Mouse (Mus musculus) CD4-positive, CD25-positive, alpha-beta regulatory T cell, adult 2 months (primary cell): ENCODE measurements around the gene Por.

Experiments
- DNase-seq: peaks from one replicate; pipeline ENCODE4 v3.0.0-alpha.2; 2012; ENCODE audit warnings: low read depth, low spot score

Por gene

DNA sequence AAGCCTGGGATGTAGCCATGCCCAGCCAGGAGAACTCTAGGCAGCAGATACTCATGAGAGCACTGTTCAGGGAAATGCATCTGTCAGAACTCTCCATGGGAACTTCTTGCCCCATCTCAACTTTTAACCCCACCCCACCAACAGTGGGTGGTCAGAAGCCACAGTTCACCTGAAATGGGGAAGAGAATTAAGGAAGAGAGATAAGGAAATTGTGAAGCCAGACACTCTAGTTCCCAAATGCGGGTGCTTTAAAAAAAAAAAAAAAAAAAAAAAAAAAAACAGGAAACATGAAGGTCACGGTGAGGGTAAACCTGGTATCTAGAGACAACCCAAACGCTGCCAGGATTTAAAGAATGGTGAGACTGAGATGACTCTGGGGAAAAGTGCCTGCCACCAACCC is 102.7 kb downstream of the Por start:
- DNase-seq, result no peak

DNA sequence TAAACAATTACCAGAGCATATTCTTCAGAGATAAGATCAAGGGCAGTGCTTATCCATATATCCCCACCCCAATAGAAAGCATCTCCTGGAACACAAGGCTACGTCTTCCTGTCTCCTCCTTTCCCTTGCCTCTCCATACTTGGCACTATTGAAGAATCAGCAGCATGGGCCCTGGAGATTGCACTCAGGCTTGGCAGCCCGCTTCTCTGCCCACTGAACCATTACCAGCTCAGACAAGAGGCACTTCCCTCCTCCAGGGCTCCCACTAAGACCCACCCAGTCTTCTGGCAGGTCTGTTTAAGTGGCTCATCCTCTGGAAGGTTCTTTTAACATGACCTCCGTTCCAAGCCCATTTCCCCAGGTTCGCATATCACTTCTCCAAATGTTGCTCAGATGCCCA is 106.7 kb downstream of the Por start:
- DNase-seq, result no peak

DNA sequence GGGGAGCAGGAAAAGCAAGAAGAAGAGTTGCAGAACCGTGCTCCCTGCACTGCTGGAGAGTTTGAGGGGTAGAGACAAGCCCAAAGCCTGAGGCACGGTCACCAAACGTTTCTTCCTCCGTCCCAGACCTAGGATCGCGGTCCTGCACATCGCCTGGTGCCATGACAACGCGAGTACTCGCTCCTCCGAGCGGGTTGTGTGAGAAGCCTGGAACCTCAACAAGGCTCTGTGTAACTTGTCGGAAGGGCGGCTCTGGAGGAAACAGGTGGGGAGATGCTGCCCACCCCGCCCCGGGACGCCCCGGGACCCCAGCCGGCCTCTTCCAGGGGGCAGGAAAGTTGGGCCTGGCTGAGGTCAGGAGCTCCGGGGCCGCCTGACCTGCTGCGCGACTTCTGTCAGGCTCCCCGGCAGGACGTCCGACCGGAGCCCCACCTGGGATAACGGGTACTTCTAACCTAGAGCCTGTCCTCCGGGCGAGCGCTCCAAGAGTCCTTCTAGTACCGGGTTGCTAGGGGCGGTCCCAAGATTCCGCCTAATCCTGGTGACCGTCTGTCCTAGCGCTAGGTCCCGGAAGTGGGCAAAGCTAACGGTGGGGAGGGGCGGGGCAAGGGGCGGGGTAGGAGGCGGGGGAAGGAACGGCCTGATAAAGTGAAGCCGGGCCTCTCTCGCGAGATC is 108.1 kb downstream of the Por start, which contains the start of gene Styxl1:
TSS of gene Styxl1 (minus strand) at position 590 of the 675 bp plus-strand sequence.
- no peak for DNase-seq

DNA sequence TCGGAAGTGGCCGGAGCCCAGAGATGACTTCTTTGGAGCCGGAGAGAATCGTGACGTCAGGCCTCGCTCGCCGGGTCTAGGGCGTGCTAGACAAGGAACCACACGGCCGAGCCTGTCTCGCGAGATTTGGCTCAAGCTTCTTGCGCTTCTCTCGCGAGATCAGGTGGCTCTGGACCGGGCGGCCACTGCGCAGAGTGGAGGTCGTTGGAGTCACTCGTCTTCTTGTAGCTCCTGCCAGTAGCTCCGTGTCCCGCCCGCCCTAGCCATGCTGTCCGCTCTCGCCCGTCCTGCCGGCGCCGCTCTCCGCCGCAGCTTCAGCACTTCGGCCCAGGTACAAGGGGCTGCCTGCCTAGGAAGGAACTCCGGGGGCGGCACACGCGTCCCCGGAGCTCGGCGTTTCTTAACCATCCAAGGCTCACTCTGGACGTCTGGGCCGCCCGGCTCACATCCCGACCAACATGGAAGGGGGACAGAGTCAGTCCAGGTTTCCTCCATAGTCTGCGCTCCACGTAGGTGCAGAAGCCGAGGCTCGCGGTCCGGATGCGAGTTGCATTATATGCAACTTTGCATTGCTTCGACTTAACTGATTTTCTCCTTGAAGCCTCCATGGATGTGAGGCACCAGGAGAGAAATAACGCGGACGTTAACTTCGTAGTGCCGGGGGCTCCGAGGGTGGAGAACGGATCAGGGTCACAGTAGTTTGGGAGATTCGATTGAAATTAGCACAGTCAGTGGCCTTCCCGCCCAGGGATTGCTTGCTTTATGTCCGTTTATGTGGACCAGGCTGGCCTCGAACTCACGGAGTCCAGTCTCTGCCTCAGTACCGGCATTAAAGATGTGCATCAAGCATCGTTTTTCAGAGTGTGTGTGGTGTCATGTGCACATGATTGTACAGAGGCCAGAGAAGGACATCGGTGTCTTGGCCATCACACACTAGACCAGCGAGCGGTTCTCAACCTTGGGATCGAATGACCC is 108.9 kb downstream of the Por start, which contains the start of gene Mdh2:
TSS of gene Mdh2 (plus strand) at position 10 of the 975 bp plus-strand sequence.
- peak; percentile 100 for DNase-seq

DNA sequence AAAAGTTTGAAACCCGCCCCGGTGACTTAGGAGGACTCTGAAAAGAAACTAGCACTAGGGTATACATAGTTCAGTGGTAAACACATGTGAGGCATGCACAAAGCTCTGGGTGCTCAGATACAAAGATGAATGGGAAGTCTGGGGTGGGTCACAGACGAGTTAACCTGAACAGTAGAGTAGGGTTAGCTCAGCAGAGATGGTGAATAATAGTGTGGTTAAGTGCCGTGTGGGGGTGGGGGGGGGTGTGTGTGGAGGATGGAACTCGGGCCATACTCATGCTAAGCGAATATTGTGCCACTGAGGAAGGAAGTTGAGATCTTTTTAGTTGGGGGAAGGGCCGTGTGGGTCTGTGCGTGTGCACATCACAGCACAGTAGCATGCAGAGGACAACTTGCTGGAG is 110.5 kb downstream of the Por start:
- peak; percentile 41 for DNase-seq

DNA sequence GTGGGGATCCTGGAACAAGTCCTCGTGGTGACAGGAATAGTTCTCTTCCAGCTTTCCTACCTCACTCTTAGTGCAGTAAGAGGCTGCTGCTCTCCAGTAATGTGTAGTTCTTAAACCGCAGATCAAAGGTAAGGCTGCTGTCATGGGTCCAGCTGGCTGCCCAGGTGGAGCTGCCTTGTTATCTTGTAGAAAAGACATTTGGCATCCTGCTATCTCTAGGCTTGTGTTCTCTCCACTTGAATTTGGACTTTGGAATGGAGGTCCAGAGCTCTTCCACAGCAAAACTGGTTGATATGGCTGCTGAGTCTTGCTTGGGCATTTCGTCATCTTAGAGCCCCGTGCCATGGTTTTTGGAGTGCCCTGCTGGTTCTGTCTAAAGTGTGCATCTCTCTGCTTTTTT is 113.1 kb downstream of the Por start:
- no peak for DNase-seq
